Mouse (Mus musculus): Measurements from ENCODE around the gene Abraxas2. TPM values are rescaled to one million over a fixed set of nuclear protein-coding genes. Genes with fewer than 3 reads are reported as not detected.

Gene Abraxas2
- polyA plus RNA-seq, 1 experiment from 2014 or later, result 40.7 TPM

GRCm38 (mm10) chr7:132842455-132842854 is 16.6 kb upstream of the Abraxas2 start:
- WGBS, result 93% methylated on average over 1 of the region's 1 CpGs
- Histone ChIP-seq H3K36me3 (ENCODE audit: control insufficient read depth, insufficient read depth, low read length) (no peaks in the 10 kb centered on the region), H3K9ac (ENCODE audit: low read length) (no peak overlapping the region), H3K9me3 (ENCODE audit: control insufficient read depth, low read length) (no peaks in the 10 kb centered on the region), H3K4me2 (ENCODE audit: low read depth, severe bottlenecking) (no peak overlapping the region), H3K27ac (replicated peaks; ENCODE audit: low read depth, low read length) (no peak overlapping the region), H3K4me3 (ENCODE audit: low read depth, low read length) (no peak overlapping the region), H3K27me3 (ENCODE audit: control insufficient read depth, insufficient read depth, low read length) (no peaks in the 10 kb centered on the region), H3K4me1 (ENCODE audit: control insufficient read depth, insufficient read depth, low read length) (no peaks in the 10 kb centered on the region)
- ATAC-seq (ENCODE audit: insufficient number of reproducible peaks, low FRiP score, low TSS enrichment, low read depth) (no peak), DNase-seq (ENCODE audit: low spot score) (no peak)

- peaks cover under 1% of the 10 kb centered on the region; the same call in 1 of the 2 replicates for H3K36me3 ChIP-seq (ENCODE audit: control insufficient read depth, insufficient read depth, low read length)
These were observed 15.9 kb upstream of the Abraxas2 start for GRCm38 (mm10) chr7:132843152-132843551.

DNA sequence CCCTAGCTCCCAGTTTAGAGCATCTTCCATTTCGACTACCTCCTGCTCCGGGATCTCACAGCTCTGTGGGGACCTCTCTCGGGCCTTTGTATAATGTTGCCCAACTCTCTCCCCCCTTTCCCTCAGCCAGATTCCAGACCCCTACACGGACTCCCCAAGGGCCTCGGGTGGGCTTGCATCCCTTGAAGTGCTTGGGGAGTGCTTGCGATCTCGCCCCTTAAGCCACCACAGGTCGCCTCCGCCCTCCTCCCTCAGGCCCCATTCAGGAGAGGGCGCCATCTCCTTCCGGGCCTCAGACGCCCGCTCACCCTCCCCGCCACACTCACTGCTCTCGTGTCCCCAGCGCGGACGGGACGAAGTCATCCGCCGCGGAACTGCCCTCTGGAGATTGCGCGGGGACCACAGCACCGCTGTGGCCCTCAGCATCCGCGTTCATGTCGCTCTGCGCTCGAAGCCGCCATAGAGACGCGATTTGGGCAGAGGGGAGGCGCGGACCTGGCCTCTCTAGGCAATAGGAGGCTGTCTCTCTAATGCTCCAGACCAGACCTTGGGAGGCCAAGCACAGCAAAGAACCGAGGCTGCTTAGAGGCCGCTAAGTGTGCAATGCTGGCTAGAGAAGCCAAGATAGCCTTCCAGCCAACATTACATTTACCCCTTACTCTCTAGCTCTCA is 6.7 kb upstream of the Abraxas2 start, which contains the start of gene Eef1akmt2:
Gene Eef1akmt2 (minus strand): TSS at position 501 of the 672 bp plus-strand sequence.
- Histone ChIP-seq H3K27ac (replicated peaks; ENCODE audit: low read depth, low read length) (peak within 1 kb of the TSS; percentile 94), H3K4me1 (ENCODE audit: control insufficient read depth, insufficient read depth, low read length) (peaks cover 9% of the 10 kb centered on the region), H3K36me3 (ENCODE audit: control insufficient read depth, insufficient read depth, low read length) (peaks cover 6% of the 10 kb centered on the region; the same call in 1 of the 2 replicates), H3K4me2 (ENCODE audit: low read depth, severe bottlenecking) (peak within 1 kb of the TSS; percentile 60), H3K9me3 (ENCODE audit: control insufficient read depth, low read length) (no peaks in the 10 kb centered on the region), H3K4me3 (ENCODE audit: low read depth, low read length) (peak within 1 kb of the TSS; percentile 61), H3K27me3 (ENCODE audit: control insufficient read depth, insufficient read depth, low read length) (no peaks in the 10 kb centered on the region), H3K9ac (ENCODE audit: low read length) (peak within 1 kb of the TSS; percentile 92)
- WGBS, result 1% methylated on average over 37 of the region's 37 CpGs
- ATAC-seq (ENCODE audit: insufficient number of reproducible peaks, low FRiP score, low TSS enrichment, low read depth) (peak; percentile 92), DNase-seq (ENCODE audit: low spot score) (peak; percentile 92)

More at GRCm38 (mm10) chr7:132843152-132843551, 15.9 kb upstream of the Abraxas2 start:
- no peaks in the 10 kb centered on the region for H3K27me3 ChIP-seq (ENCODE audit: control insufficient read depth, insufficient read depth, low read length)
- H3K4me2 ChIP-seq (ENCODE audit: low read depth, severe bottlenecking), result no peak overlapping the region
- no peak overlapping the region for H3K9ac ChIP-seq (ENCODE audit: low read length)
- H3K4me3 ChIP-seq (ENCODE audit: low read depth, low read length), result no peak overlapping the region
- no peaks in the 10 kb centered on the region for H3K9me3 ChIP-seq (ENCODE audit: control insufficient read depth, low read length)
- no peaks in the 10 kb centered on the region for H3K4me1 ChIP-seq (ENCODE audit: control insufficient read depth, insufficient read depth, low read length)
- H3K27ac ChIP-seq (replicated peaks; ENCODE audit: low read depth, low read length), result no peak overlapping the region
- ATAC-seq (ENCODE audit: insufficient number of reproducible peaks, low FRiP score, low TSS enrichment, low read depth) (no peak), DNase-seq (ENCODE audit: low spot score) (no peak)
- WGBS, result 94% methylated on average over 3 of the region's 3 CpGs

DNA sequence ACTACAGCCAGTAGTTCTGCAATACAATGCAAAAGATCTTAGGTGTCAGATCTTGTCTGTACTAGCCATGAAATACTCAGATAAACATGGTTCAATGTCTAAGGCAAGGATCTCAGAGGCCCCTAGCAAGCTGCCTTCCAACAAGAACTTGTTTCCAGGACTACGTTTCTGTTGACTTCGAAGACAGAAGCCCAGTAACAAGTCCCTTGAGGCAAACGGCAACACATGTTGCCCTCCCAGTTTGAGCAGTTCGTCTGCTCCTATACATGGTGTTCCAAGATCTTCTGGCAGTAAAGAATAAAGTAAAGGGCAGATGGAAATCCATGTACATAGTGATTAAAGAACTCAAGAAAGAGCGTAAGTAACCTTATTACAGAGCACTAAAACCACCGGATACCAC is 5.7 kb upstream of the Abraxas2 start:
- Histone ChIP-seq H3K36me3 (ENCODE audit: control insufficient read depth, insufficient read depth, low read length) (peaks cover 5% of the 10 kb centered on the region; the same call in 1 of the 2 replicates), H3K27me3 (ENCODE audit: control insufficient read depth, insufficient read depth, low read length) (no peaks in the 10 kb centered on the region), H3K9me3 (ENCODE audit: control insufficient read depth, low read length) (no peaks in the 10 kb centered on the region), H3K4me1 (ENCODE audit: control insufficient read depth, insufficient read depth, low read length) (peaks cover 9% of the 10 kb centered on the region), H3K27ac (replicated peaks; ENCODE audit: low read depth, low read length) (no peak overlapping the region; the same call in 1 of the 2 replicates), H3K4me2 (ENCODE audit: low read depth, severe bottlenecking) (no peak overlapping the region), H3K4me3 (ENCODE audit: low read depth, low read length) (no peak overlapping the region), H3K9ac (ENCODE audit: low read length) (no peak overlapping the region)
- ATAC-seq (ENCODE audit: insufficient number of reproducible peaks, low FRiP score, low TSS enrichment, low read depth) (no peak), DNase-seq (ENCODE audit: low spot score) (no peak)
- 41% methylated on average over 6 of the region's 6 CpGs for WGBS

GRCm38 (mm10) chr7:132853946-132854345 is 5.1 kb upstream of the Abraxas2 start:
- no peak for DNase-seq (ENCODE audit: low spot score)
- no peaks in the 10 kb centered on the region for H3K27me3 ChIP-seq (ENCODE audit: control insufficient read depth, insufficient read depth, low read length)
- no peak overlapping the region for H3K4me2 ChIP-seq (ENCODE audit: low read depth, severe bottlenecking)
- peaks cover 9% of the 10 kb centered on the region for H3K4me1 ChIP-seq (ENCODE audit: control insufficient read depth, insufficient read depth, low read length)
- no peak for ATAC-seq (ENCODE audit: insufficient number of reproducible peaks, low FRiP score, low TSS enrichment, low read depth)
- H3K36me3 ChIP-seq (ENCODE audit: control insufficient read depth, insufficient read depth, low read length), result peaks cover 2% of the 10 kb centered on the region; the same call in 1 of the 2 replicates
- H3K4me3 ChIP-seq (ENCODE audit: low read depth, low read length), result no peak overlapping the region
- no peaks in the 10 kb centered on the region for H3K9me3 ChIP-seq (ENCODE audit: control insufficient read depth, low read length)
- no peak overlapping the region; the same call in 1 of the 2 replicates for H3K27ac ChIP-seq (replicated peaks; ENCODE audit: low read depth, low read length)
- 57% methylated on average over 4 of the region's 4 CpGs for WGBS
- H3K9ac ChIP-seq (ENCODE audit: low read length), result no peak overlapping the region

- Histone ChIP-seq H3K36me3 (ENCODE audit: control insufficient read depth, insufficient read depth, low read length) (no peaks in the 10 kb centered on the region), H3K9ac (ENCODE audit: low read length) (no peak overlapping the region), H3K27ac (replicated peaks; ENCODE audit: low read depth, low read length) (no peak overlapping the region), H3K4me2 (ENCODE audit: low read depth, severe bottlenecking) (no peak overlapping the region), H3K4me3 (ENCODE audit: low read depth, low read length) (no peak overlapping the region), H3K9me3 (ENCODE audit: control insufficient read depth, low read length) (no peaks in the 10 kb centered on the region), H3K27me3 (ENCODE audit: control insufficient read depth, insufficient read depth, low read length) (no peaks in the 10 kb centered on the region), H3K4me1 (ENCODE audit: control insufficient read depth, insufficient read depth, low read length) (peaks cover 9% of the 10 kb centered on the region)
- DNase-seq (ENCODE audit: low spot score) (no peak), ATAC-seq (ENCODE audit: insufficient number of reproducible peaks, low FRiP score, low TSS enrichment, low read depth) (no peak)
- 92% methylated on average over 1 of the region's 1 CpGs for WGBS
These were observed 2.9 kb upstream of the Abraxas2 start for GRCm38 (mm10) chr7:132856083-132856482.

DNA sequence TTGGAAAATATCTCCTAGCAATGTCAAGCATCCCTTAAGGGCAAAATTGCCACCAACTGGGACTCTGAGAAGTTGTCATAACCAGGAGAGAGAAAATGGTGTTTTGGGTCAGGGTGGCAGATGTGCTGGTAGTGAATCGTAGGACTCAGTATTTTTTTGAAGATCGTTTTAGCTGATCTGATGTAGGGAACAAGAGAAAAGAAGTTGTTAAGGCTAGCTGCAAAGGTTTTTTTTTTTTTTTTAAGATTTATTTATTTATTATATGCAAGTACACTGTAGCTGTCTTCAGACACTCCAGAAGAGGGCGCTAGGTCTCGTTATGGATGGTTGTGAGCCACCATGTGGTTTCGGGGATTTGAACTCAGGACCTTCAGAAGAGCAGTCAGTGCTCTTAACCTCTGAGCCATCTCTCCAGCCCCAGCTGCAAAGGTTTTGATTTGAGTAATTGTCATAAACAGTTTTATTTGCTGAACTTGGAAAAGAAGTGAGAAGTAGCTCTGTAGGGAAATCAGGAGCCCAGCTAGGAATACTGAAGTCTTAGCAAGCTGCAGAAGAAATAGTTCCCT is 899 bp upstream of the Abraxas2 start:
- no peak for DNase-seq (ENCODE audit: low spot score)
- no peak overlapping the region for H3K27ac ChIP-seq (replicated peaks; ENCODE audit: low read depth, low read length)
- H3K9me3 ChIP-seq (ENCODE audit: control insufficient read depth, low read length), result no peaks in the 10 kb centered on the region
- no peak overlapping the region for H3K4me2 ChIP-seq (ENCODE audit: low read depth, severe bottlenecking)
- H3K4me3 ChIP-seq (ENCODE audit: low read depth, low read length), result no peak overlapping the region
- H3K27me3 ChIP-seq (ENCODE audit: control insufficient read depth, insufficient read depth, low read length), result no peaks in the 10 kb centered on the region
- no peaks in the 10 kb centered on the region for H3K36me3 ChIP-seq (ENCODE audit: control insufficient read depth, insufficient read depth, low read length)
- WGBS, result 74% methylated on average over 5 of the region's 5 CpGs
- H3K4me1 ChIP-seq (ENCODE audit: control insufficient read depth, insufficient read depth, low read length), result peaks cover 7% of the 10 kb centered on the region
- ATAC-seq (ENCODE audit: insufficient number of reproducible peaks, low FRiP score, low TSS enrichment, low read depth), result no peak
- H3K9ac ChIP-seq (ENCODE audit: low read length), result no peak overlapping the region

- no peaks in the 10 kb centered on the region for H3K9me3 ChIP-seq (ENCODE audit: control insufficient read depth, low read length)
- H3K27me3 ChIP-seq (ENCODE audit: control insufficient read depth, insufficient read depth, low read length), result no peaks in the 10 kb centered on the region
- H3K4me1 ChIP-seq (ENCODE audit: control insufficient read depth, insufficient read depth, low read length), result no peaks in the 10 kb centered on the region
- no peak overlapping the region for H3K4me3 ChIP-seq (ENCODE audit: low read depth, low read length)
- no peak overlapping the region for H3K4me2 ChIP-seq (ENCODE audit: low read depth, severe bottlenecking)
- no peak for ATAC-seq (ENCODE audit: insufficient number of reproducible peaks, low FRiP score, low TSS enrichment, low read depth)
- H3K9ac ChIP-seq (ENCODE audit: low read length), result no peak overlapping the region
- WGBS, result 96% methylated on average over 9 of the region's 9 CpGs
- no peak for DNase-seq (ENCODE audit: low spot score)
- H3K36me3 ChIP-seq (ENCODE audit: control insufficient read depth, insufficient read depth, low read length), result peaks cover 8% of the 10 kb centered on the region
- H3K27ac ChIP-seq (replicated peaks; ENCODE audit: low read depth, low read length), result no peak overlapping the region
These were observed 7.3 kb downstream of the Abraxas2 start for GRCm38 (mm10) chr7:132866316-132866715.
